Mouse (Mus musculus): Measurements from ENCODE around the gene Olfr765.
"Not testable (repeated sequence)": the region's sequence is repeated elsewhere in the genome, so short reads cannot be mapped to it uniquely, and the experiment has no call there.

The Olfr765 gene

GRCm38 (mm10) chr10:129049898-129050297 lies at the start of gene Olfr765:
Olfr765 (minus strand) TSS chr10:129049998.
- DNase-seq (ENCODE audit: low read depth) = not testable (repeated sequence)

DNA sequence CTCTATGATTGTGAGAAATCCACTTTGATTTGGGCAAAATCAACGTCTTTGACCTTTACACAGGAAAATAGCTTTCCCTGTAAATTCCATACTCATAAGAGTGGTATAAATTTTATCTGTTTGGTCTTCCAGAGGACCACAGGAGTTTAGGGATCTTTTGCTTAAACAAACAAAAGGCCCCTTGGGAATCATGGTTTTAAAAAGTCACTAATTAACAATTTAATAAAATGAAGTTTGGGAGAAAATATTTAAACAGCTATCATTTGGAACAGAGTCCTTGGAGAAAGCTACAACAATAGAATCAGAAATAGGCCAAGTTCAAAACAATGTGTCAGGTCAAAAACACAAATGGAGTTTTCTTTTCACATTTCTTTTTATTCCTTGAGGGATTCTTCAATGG lies 49.5 kb upstream of the Olfr765 start, which contains the start of gene Olfr768:
Gene Olfr768 (minus strand): TSS at position 101 of the 400 bp plus-strand sequence.
- no peak for DNase-seq (ENCODE audit: low read depth)

DNA sequence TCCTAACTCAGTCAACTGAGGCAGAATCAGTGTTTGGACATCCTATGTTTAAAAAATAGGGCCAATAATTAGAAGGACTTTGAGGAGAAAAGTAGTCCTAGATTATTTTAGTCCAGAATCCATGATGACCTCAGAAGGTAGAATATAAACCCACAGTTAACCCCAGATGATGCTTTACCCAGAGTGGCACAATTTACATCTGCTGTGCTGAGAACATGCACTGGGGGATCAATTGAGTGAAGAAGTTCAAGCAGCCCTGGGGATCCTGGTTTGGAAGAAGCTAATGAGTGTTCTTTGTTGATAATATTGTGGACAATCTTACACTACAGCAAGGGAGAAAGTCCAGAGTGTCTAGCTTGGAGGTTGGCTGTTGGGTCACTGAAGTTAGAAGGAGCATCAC lies 33.0 kb upstream of the Olfr765 start, which contains the start of gene Olfr767:
Gene Olfr767 (minus strand): TSS at position 101 of the 400 bp plus-strand sequence.
- DNase-seq (ENCODE audit: low read depth) = not testable (repeated sequence)

DNA sequence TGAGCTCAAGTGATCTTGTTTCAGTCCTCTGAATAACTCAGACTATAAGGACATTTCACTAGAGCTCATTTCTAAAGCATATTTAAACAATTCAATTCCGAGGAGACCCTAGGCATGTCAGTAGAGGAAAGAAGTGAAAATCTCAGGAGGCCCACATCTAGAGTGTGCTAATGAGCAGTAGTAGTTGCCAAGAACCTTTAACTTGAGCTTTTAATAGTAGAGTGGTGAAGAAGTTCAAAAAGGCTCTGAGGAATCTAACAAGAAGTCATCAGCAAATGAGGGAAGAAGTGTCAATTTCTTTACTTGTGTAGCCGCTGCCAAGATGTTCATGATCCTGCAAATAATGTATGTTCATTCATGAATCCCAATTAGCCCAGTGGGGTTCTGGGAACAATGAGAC lies 19.1 kb upstream of the Olfr765 start, which contains the start of gene Olfr766-ps1:
Gene Olfr766-ps1 (minus strand): TSS at position 101 of the 400 bp plus-strand sequence.
- DNase-seq (ENCODE audit: low read depth) = no peak

DNA sequence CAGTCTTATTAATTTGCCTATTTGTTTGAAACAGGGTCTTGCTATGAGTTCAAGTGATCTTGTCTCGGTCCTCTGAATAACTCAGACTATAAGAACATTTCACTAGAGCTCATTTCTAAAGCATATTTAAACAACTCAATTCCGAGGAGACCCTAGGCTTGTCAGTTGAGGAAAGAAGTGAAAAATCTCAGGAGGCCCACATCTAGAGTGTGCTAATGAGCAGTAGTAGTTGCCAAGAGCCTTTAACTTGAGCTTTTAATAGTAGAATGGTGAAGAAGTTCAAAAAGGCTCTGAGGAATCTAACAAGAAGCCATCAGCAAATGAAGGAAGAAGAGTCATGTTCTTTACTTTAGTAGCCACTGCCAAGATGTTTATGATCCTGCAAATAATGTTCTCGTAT lies 10.0 kb downstream of the Olfr765 start, which contains the start of gene Olfr764-ps1:
Gene Olfr764-ps1 (minus strand): TSS at position 101 of the 400 bp plus-strand sequence.
- DNase-seq (ENCODE audit: low read depth) = no peak

GRCm38 (mm10) chr10:129028343-129028742 lies 21.5 kb downstream of the Olfr765 start:
- no peak for DNase-seq (ENCODE audit: low read depth)

DNA sequence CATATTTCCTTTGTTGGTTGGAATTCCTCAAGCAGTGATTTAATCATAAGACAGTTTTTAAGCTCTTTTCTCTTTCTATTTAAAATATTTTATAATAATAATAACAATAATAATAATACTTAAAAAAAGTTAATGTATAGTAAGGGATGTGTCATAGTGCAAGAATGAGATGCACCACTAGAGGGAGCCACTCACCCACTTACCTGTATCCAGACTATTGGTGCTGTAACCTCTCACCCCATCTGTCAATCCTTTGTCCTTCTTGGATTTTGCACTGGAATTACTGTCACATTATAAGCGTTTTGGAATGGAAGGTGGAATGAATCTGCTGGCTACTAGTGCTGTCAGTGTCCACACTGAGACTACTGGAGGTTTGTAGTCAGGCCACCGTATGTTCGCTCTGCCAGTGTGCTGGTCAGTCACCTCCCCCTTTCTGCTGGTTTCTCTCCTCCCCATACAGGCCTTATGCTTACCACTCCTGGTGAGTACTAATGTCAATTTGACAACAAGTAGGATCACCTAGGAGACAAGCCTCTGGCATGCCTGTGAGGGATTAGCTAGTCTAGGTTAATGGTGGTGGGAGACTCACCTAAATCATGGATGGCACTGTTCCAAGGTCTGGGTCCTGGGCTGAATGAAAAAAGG lies 23.7 kb downstream of the Olfr765 start:
- DNase-seq (ENCODE audit: low read depth) = peak; percentile 37

GRCm38 (mm10) chr10:129023319-129023718 lies 26.5 kb downstream of the Olfr765 start:
- no peak for DNase-seq (ENCODE audit: low read depth)

DNA sequence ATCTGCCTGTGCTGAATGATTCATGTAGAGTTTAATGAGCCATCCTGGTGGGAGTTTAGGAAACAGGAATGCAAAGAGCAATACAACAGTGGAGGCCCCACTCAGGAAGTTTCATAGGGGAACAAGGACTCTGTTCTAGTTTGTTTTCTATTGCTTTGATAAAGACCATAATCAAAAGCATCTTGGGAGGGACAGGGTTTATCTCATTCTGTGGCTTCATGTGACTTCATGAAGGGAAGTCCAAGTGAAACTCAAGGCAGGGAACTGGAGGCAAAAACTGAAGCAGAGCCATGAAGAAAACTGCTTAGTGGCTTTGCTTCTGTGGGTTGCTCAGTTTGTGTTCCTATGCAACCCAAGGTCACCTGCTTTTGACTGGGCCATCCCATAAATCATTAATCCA lies 35.3 kb downstream of the Olfr765 start:
- DNase-seq (ENCODE audit: low read depth) = no peak

- not testable (repeated sequence) for DNase-seq (ENCODE audit: low read depth)
Observed at GRCm38 (mm10) chr10:129011511-129011910, 38.3 kb downstream of the Olfr765 start.

DNA sequence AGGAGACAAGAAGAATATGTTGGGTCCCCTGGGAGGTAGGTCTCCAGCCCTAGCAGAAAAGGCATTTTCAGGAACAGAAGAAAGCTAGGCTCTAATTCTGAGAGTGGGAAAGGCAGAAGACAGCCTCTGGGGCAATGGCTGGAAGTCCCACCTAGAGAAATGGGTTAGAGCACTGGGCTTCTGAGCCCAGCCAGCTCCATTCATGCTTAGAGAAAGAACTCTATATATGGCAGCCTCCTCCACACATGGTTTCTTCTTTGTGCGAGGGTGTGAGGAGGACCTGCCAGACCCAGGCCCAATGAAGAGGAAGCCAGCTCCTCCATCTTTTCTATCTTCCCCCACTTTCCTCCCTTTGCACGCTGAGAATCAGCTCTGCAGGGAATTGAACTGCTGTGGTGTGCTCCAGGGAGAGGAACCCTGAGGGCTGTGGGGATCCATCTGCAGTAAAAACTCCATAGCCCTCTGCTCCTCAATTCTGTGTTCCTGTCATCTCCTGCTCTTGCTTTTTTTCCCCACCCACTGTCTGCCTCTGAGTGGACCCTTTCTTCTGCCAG lies 39.4 kb downstream of the Olfr765 start, which contains the start of gene Olfr763:
Gene Olfr763 (plus strand): TSS at position 504 of the 554 bp plus-strand sequence.
- no peak for DNase-seq (ENCODE audit: low read depth)

GRCm38 (mm10) chr10:129004032-129004920 lies 45.5 kb downstream of the Olfr765 start:
- no peak for DNase-seq (ENCODE audit: low read depth)

DNA sequence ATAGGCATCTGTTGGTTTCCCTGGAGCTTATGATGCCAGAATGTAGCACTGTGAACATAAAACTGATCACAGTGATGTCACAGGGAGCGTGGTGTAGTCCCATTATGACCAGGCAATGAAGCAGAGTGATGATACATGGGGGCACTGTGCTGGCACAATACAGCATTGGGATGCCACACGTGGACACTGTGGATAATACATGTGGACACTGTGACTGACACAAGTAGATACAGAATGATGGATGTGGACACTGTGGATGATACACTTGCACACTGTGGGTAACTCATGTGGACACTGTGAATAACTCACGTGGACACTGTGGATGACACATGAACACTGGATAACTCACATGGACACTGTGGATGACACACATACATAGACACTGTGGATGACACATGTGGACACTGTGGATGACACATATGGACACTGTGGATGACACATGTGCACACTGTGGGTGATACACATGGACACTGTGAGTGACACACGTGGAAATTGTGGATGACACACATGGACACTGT lies 53.2 kb downstream of the Olfr765 start:
- no peak for DNase-seq (ENCODE audit: low read depth)

GRCm38 (mm10) chr10:128995796-128996195 lies 54.0 kb downstream of the Olfr765 start:
- DNase-seq (ENCODE audit: low read depth) = no peak

All from c-Kit-positive CD71-negative TER-119-negative erythroid progenitor cells, embryonic 14.5 days (primary cell).